Mouse (Mus musculus): ENCODE data around the gene Mfap5.

DNA sequence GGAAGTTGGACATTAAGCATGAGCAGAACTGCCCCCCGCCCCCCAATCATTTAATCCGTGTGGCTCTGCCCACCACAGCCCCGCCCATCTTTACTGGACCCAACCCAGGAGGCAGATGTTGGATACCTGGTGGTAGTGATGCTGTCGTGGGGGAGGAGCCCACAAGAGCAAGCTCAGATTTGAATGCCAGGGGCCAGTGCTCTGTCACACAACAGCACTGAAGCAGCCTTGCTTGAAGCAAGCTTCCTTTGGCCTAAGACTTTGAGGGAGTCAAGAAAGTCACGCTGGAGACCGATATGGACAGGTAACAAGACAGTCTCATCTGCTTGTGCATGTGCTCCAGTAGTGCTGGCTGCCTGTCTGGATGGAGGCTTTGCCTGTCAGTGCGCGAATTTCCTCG, 48.0 kb downstream of the Mfap5 start, which contains the start of gene Aicda:
- no peak for TF ChIP-seq EP300 (IDR thresholded peaks at IDR 0.05)
- TF ChIP-seq CTCF (IDR thresholded peaks at IDR 0.05) = no peak
